Mouse (Mus musculus): ENCODE measurements around the gene Pip4k2b. TPM values are rescaled to one million over a fixed set of nuclear protein-coding genes. Genes with fewer than 3 reads are reported as not detected.

Pip4k2b gene
- total RNA-seq, 2 experiments from 2014 or later: 22.4 to 26.5 TPM

DNA sequence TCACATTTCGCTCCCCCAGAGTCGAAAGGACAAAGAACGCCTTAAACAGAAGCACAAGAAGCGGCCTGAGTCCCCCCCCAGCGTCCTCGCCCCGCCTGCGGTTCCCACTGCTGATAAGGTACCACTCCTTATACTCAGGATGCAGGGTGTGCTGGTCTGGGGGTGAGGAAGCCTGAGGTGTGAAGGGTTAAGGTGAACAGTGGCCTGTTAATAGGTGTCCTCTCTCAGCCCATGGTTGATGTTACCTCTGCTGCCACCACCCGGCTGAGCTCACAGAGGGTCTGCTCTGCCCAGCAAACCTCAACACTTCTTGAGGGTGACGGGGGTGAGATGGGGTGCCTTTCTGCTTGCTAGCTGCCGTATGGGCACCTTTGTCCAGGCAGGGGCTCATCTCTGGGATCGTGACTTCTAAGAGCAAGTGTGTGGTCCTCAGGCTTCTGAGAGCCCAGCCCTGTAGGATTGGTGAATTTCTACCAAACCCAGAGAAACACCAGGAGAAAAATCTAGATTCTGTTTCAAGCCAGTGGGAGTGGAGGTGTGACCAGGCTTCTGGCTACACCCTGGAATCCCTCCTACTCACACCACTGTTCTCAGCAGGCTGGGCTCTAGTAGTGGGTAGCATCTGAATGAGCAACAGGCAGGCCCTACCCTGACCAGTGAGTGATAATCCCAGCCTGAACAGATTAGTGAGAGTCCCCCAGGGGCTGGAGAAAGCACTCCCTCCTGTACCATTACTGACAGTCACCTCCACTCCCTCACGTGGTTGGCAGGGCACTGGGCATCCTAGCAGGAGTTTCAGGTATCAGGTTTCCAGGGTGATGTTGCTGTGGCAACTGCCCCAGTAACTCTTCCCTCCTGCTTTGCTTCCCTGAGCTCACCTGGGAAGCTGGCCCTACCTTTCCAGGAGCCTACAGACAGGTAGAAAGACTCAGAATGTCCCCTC is 74.0 kb downstream of the Pip4k2b start:
- DNase-seq (ENCODE audit: low spot score in 2 of 2): no peak

DNA sequence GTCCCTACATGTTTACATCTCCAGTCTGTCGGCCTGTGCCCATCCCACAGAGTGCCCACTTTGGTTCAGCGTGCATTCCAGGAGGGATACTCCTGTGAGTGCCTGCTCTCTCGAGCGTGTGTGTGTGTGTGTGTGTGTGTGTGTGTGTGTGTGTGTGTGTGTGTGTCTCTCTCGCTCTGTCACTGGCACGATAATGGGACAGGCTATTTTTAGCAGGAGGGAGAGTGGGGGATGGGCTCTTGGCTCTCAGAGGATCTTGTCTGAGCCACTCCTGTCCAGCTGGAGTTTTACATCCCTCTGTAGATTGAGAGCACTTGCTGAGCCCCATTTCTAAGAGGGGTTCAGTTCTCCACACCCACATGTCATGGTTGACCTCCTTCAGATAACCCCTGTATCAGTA is 74.7 kb downstream of the Pip4k2b start:
- no peak for DNase-seq (ENCODE audit: low spot score in 2 of 2)

DNA sequence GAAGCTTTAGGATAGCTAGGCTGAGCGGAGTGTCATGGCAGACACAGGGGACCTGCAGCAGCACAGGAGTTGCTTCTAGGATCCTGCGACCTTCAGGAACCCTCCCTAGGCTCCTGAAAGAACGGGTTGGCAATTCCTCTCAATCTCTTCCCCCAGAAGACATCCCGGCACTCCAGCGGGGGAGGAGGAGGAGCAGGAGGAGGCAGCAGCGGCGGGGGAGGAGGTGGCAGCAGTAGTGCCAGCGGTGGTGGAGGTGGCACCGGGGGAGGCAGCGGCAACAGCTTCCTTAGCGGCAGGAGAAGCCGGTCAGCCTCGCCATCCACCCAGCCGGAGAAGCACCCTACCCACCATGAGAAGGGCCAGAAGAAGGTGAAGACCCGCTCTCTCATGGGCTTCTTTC is 75.2 kb downstream of the Pip4k2b start:
- DNase-seq (ENCODE audit: low spot score in 2 of 2): no peak

DNA sequence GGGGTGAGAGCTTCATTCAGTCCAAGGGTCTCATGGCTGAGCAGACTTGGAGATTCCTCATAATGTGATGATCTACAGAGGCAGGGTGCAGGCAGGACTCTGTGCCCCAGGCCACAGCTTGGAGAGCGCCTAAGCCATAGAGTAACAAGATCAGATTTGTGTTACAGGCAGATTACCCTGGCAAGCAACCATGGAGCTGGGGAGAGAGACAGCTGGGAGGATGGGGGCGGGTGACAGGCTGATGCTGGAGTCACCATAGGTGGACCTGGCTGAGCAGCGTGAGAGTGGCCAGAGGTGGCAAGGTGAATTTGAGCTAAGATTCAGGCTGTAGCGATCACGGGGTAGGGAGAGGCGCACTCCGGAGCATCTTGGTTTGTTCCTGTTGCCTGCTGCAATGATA is 76.3 kb downstream of the Pip4k2b start:
- DNase-seq (ENCODE audit: low spot score in 2 of 2): no peak

DNA sequence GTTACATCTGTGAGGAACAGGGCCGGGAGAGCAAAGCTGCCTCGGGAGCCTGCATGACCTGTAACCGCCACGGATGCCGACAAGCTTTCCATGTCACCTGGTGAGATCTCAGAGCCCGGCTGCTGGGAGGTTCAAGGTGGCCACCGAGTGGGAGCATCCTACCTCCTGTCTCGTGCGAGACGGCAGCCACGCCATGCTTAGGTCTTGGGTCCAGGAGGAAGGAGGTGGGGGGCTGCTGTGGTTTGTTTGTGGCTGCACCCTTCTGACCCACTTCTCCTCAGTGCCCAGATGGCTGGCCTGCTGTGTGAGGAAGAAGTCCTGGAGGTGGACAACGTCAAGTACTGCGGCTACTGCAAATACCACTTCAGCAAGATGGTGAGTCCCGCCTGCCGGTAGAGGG is 77.7 kb downstream of the Pip4k2b start:
- DNase-seq (ENCODE audit: low spot score in 2 of 2): no peak

DNA sequence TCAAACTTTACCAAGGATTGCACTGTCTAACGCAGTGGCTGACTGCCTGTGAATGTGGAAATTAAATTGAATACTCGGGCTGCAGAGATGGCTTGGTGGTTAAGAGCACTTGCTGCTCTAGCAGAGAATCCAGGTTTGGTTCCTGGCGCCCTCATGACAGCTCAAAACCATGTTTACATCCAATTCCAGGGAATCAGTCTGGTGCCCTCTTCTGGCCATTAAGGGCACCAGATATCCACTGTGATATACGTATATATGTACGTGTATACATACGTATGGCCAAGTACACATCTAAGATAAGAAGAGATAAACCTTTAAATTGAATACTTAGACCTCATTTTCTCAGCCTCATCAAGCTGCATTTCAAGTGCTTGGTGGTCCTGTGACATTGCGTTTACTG is 78.3 kb downstream of the Pip4k2b start:
- DNase-seq (ENCODE audit: low spot score in 2 of 2): no peak

DNA sequence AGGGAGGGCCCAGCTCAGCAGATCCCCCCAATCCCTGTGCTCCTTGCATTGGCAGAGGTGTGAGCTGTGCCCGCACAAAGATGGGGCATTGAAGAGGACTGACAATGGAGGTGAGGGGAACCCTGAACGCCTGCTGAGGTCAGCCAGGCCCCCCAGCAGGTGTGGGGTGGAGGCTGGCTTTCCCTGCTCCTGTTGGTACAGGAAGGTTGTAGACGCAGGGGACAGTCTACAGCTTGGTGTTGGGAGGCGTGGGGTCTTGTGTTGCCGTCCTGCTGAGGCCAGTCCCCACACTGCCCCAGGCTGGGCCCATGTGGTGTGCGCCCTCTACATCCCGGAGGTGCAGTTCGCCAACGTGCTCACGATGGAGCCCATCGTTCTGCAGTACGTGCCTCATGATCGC is 79.1 kb downstream of the Pip4k2b start:
- no peak for DNase-seq (ENCODE audit: low spot score in 2 of 2)

Small RNA genes within 50 kb of the gene (microRNA-seq; reads per million reads assigned to microRNA genes)
- 0 to 1.8 reads per million in 2 experiments for gene Mir6927 (ENCODE audit: borderline number of aligned reads in 2 of 2)
- gene Mir8102 (ENCODE audit: borderline number of aligned reads in 2 of 2): 0 to 0.47 reads per million in 2 experiments

Other genes starting within 250 kb of the Pip4k2b start
- gene 4933428G20Rik, start 244.4 kb downstream of the Pip4k2b start, total RNA-seq (2021): under 1 TPM; 0.19 to 0.20 TPM
- gene Srcin1, start 168.5 kb downstream of the Pip4k2b start, total RNA-seq (2021): 10 to 100 TPM; 11.4 to 12.3 TPM
- gene Epop, start 115.0 kb downstream of the Pip4k2b start, total RNA-seq (2021): 1 to 10 TPM; 5.5 to 8.2 TPM
- gene Mllt6, start 81.3 kb downstream of the Pip4k2b start, total RNA-seq (2021): 10 to 100 TPM; 42.4 to 44.0 TPM
- 100 to 1,000 TPM; 165 to 273 TPM for gene Cisd3, start 58.9 kb downstream of the Pip4k2b start, total RNA-seq (2021)
- 10 to 100 TPM; 18.6 to 19.5 TPM for gene Pcgf2, start 44.2 kb downstream of the Pip4k2b start, total RNA-seq (2021)
- gene Psmb3, start 41.3 kb downstream of the Pip4k2b start, total RNA-seq (2021): 100 to 1,000 TPM; 221 to 238 TPM
- gene Cwc25, start 21.9 kb upstream of the Pip4k2b start, total RNA-seq (2021): 10 to 100 TPM; 18.2 to 21.1 TPM
- gene 1700001P01Rik, start 31.2 kb upstream of the Pip4k2b start, total RNA-seq (2021): not detected
- 100 to 1,000 TPM; 830 to 834 TPM for gene Rpl23, start 37.7 kb upstream of the Pip4k2b start, total RNA-seq (2021)
- gene Lasp1, start 54.3 kb upstream of the Pip4k2b start, total RNA-seq (2021): 100 to 1,000 TPM in 1 of 2 experiments, 10 to 100 TPM in 1; 94.0 to 145 TPM
- gene B230217C12Rik, start 96.1 kb upstream of the Pip4k2b start, total RNA-seq (2021): 1 to 10 TPM; 3.7 to 4.0 TPM
- gene Fbxo47, start 139.4 kb upstream of the Pip4k2b start, total RNA-seq (2021): 1 to 10 TPM in 1 of 2 experiments, under 1 TPM in 1; 0.58 to 1.2 TPM
- gene Plxdc1, start 241.7 kb upstream of the Pip4k2b start, total RNA-seq (2021): 10 to 100 TPM in 1 of 2 experiments, 1 to 10 TPM in 1; 6.9 to 16.2 TPM

All from adrenal gland, adult 18-20 months (tissue).